Mouse (Mus musculus) mouse trophoblast stem cell (cell line): ENCODE data around the gene Ap1m2.
"Not testable (repeated sequence)": the region's sequence is repeated elsewhere in the genome, so short reads cannot be mapped to it uniquely, and the experiment has no call there.

Experiments
- in situ Hi-C, 2 experiments: fragments of 300-500 bp; cut with MseI, MboI; formaldehyde crosslinking; loops; 2 replicates in 1 of 2; 3 replicates in 1 of 2; pipeline ENCODE4 v1.15.1; 2025

Gene Ap1m2

GRCm38 (mm10) chr9:21328041-21328440 lies 15.9 kb upstream of the Ap1m2 start:
- in situ Hi-C loops = no loop called here

GRCm38 (mm10) chr9:21327569-21327968 lies 15.4 kb upstream of the Ap1m2 start:
- in situ Hi-C loops = no loop called here

GRCm38 (mm10) chr9:21324269-21324668 lies 12.1 kb upstream of the Ap1m2 start:
- in situ Hi-C loops = no loop called here

GRCm38 (mm10) chr9:21322917-21323297 lies 10.8 kb upstream of the Ap1m2 start:
- in situ Hi-C loops = not testable (repeated sequence)

GRCm38 (mm10) chr9:21322211-21322916 lies 10.2 kb upstream of the Ap1m2 start:
- in situ Hi-C loops = no loop called here

GRCm38 (mm10) chr9:21321513-21321835 lies 9.3 kb upstream of the Ap1m2 start:
- in situ Hi-C loops = no loop called here

- in situ Hi-C loops = no loop called here
Observed at GRCm38 (mm10) chr9:21320619-21321512, 8.7 kb upstream of the Ap1m2 start, which contains the start of gene Slc44a2. TSS of gene Slc44a2 (plus strand) at chr9:21320698.

GRCm38 (mm10) chr9:21320280-21320618 lies 8.1 kb upstream of the Ap1m2 start:
- in situ Hi-C loops = no loop called here

- in situ Hi-C loops = no loop called here
Observed at GRCm38 (mm10) chr9:21319503-21319902, 7.4 kb upstream of the Ap1m2 start.

GRCm38 (mm10) chr9:21318792-21319191 lies 6.7 kb upstream of the Ap1m2 start:
- in situ Hi-C loops = no loop called here

- in situ Hi-C loops = no loop called here
Observed at GRCm38 (mm10) chr9:21316696-21317095, 4.6 kb upstream of the Ap1m2 start.

- in situ Hi-C loops = no loop called here
Observed at GRCm38 (mm10) chr9:21315421-21315820, 3.3 kb upstream of the Ap1m2 start.

- in situ Hi-C loops = loop anchor here (5.0 kb wide), 2 partner anchors 38 to 43 kb away; no protein-coding TSS in a partner anchor
Observed at GRCm38 (mm10) chr9:21314367-21315140, 2.4 kb upstream of the Ap1m2 start.

- in situ Hi-C loops = loop anchor here (5.0 kb wide), 2 partner anchors 39 to 44 kb away; no protein-coding TSS in a partner anchor
Observed at GRCm38 (mm10) chr9:21313394-21313793, 1.3 kb upstream of the Ap1m2 start.

- in situ Hi-C loops = loop anchor here (5.0 kb wide), 2 partner anchors 41 to 46 kb away; no protein-coding TSS in a partner anchor
Observed at GRCm38 (mm10) chr9:21311695-21312094, 442 bp downstream of the Ap1m2 start.

GRCm38 (mm10) chr9:21309150-21309741 lies 2.9 kb downstream of the Ap1m2 start:
- in situ Hi-C loops = no loop called here

- in situ Hi-C loops = no loop called here
Observed at GRCm38 (mm10) chr9:21305065-21305464, 7.1 kb downstream of the Ap1m2 start.

GRCm38 (mm10) chr9:21299014-21299413 lies 13.1 kb downstream of the Ap1m2 start:
- in situ Hi-C loops = no loop called here

GRCm38 (mm10) chr9:21292271-21292670 lies 19.9 kb downstream of the Ap1m2 start:
- in situ Hi-C loops = no loop called here

GRCm38 (mm10) chr9:21291868-21292267 lies 20.3 kb downstream of the Ap1m2 start:
- in situ Hi-C loops = not testable (repeated sequence)

GRCm38 (mm10) chr9:21291022-21291787 lies 20.9 kb downstream of the Ap1m2 start, which contains the start of gene Cdkn2d:
TSS of gene Cdkn2d (minus strand) at chr9:21291407.
- in situ Hi-C loops = no loop called here
